Mouse (Mus musculus) intestine, postnatal 0 days (tissue): ENCODE measurements around the gene Hist1h2ba. TPM values are rescaled to one million over a fixed set of nuclear protein-coding genes. Genes with fewer than 3 reads are reported as not detected.
A peak's percentile ranks its signal among the peaks of the same experiment; 100 is the strongest.

Experiments used
- ATAC-seq: fragments of 200-750 bp; cut with Nextera tagmentation; 2 replicates; pipeline ENCODE4 v1.8.0; 2017; ENCODE audit warnings: mild to moderate bottlenecking, moderate TSS enrichment, moderate library complexity
- H3K27ac ChIP-seq: fragments of 300-500 bp; sonication (generic); 2 replicates; pipeline ENCODE4 v1.5.1; 2014; ENCODE audit warnings: mild to moderate bottlenecking, low read depth, low read length, moderate library complexity
- H3K27me3 ChIP-seq: fragments of 300-500 bp; sonication (generic); replicated peaks from 2 replicates; pipeline ENCODE4 v1.6.1; 2014; ENCODE audit warnings: low read length, mixed read lengths; ENCODE audit not compliant: control insufficient read depth, insufficient read depth
- H3K36me3 ChIP-seq: fragments of 300-500 bp; sonication (generic); 2 replicates; pipeline ENCODE4 v1.6.1; 2014; ENCODE audit warnings: mild to moderate bottlenecking, moderate library complexity; ENCODE audit not compliant: control insufficient read depth, insufficient read depth
- H3K4me1 ChIP-seq: fragments of 300-500 bp; sonication (generic); replicated peaks from 2 replicates; pipeline ENCODE4 v1.6.1; 2014; ENCODE audit warnings: antibody characterized with exemption, low read length, mixed read lengths; ENCODE audit not compliant: control insufficient read depth, insufficient read depth
- H3K4me2 ChIP-seq: fragments of 300-500 bp; sonication (generic); replicated peaks from 2 replicates; pipeline ENCODE4 v1.6.1; 2014; ENCODE audit warnings: low read depth, mild to moderate bottlenecking, moderate library complexity
- H3K4me3 ChIP-seq: fragments of 300-500 bp; sonication (generic); 2 replicates; pipeline ENCODE4 v1.5.1; 2014; ENCODE audit warnings: low read depth, low read length
- H3K9ac ChIP-seq: fragments of 300-500 bp; sonication (generic); 2 replicates; pipeline ENCODE4 v1.6.1; 2014; ENCODE audit warnings: mild to moderate bottlenecking, low read depth, low read length
- H3K9me3 ChIP-seq: fragments of 300-500 bp; sonication (generic); 2 replicates; pipeline ENCODE4 v1.6.1; 2016; ENCODE audit warnings: mixed run types; ENCODE audit not compliant: control insufficient read depth
- CTCF ChIP-seq: sonication (generic); IDR thresholded peaks from 2 replicates; pipeline ENCODE4 v1.5.1; 2016; ENCODE audit warnings: low read depth, mild to moderate bottlenecking, control low read depth, antibody characterized with exemption, moderate library complexity
- WGBS: fragments of 180-500 bp; shearing (Covaris S2); extraction: QIAGEN DNeasy Blood & Tissue Kit; methylation state at CpG from one replicate; pipeline ENCODE4 v1.1.7; 2014; 5-methylcytosine and 5-hydroxymethylcytosine counted together
- polyA plus RNA-seq: library from polyadenylated mRNA; unstranded; fragments of >200 nt; fragmentation: Nextera tagmentation; extraction: Ambion mirVana; gene quantifications from 2 replicates; pipeline ENCODE4 v1.2.1, GENCODE M21; 2015

The Hist1h2ba gene
- not detected in 2 replicates for polyA plus RNA-seq

- Histone ChIP-seq H3K9ac (no peak within 1 kb of the TSS), H3K27me3 (no peaks in the 10 kb centered on the region), H3K4me1 (0 out of 2 replicates have a peak, but pooled peaks cover 4% of the 10 kb centered on the region), H3K9me3 (no peaks in the 10 kb centered on the region), H3K27ac (no peak within 1 kb of the TSS), H3K4me3 (no peak within 1 kb of the TSS), H3K36me3 (no peaks in the 10 kb centered on the region), H3K4me2 (no peak within 1 kb of the TSS)
- WGBS = 94% methylated on average over 35 of the region's 39 CpGs
- TF ChIP-seq CTCF = no peak
- ATAC-seq = no peak
Measured at GRCm38 (mm10) chr13:23933421-23934210, at the start of gene Hist1h2ba. TSS of gene Hist1h2ba (minus strand) at chr13:23934156.

- Histone ChIP-seq H3K9ac (no peak overlapping the region), H3K4me3 (no peak overlapping the region), H3K9me3 (no peaks in the 10 kb centered on the region), H3K27me3 (no peaks in the 10 kb centered on the region), H3K4me1 (no peaks in the 10 kb centered on the region), H3K36me3 (no peaks in the 10 kb centered on the region), H3K27ac (no peak overlapping the region), H3K4me2 (peak overlapping the region; percentile 4; the same call in 1 of the 2 replicates)
- TF ChIP-seq CTCF = no peak
- 31% methylated on average over 5 of the region's 5 CpGs for WGBS
- no peak for ATAC-seq
Measured at GRCm38 (mm10) chr13:23972271-23972670, 38.3 kb upstream of the Hist1h2ba start.

DNA sequence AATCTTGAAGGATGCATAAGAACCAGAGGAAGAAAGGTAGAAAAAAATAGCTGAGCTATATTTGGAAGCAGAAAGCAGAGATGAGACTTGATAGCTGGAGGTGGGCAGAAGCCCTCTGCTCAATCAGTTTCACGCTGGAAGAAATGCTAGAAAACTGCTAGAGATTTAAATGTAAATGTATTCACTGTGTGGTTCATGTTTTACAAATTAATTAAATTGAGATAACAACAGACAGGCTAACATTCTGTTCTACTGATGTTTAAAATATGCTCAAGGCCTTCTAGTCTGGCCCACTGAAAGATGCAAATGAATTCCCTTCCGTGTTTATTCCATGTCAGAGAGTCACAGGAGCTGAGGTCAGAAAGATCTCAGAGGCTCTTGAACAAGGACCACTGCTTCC lies 37.9 kb upstream of the Hist1h2ba start:
- Histone ChIP-seq H3K4me1 (no peaks in the 10 kb centered on the region), H3K27ac (no peak overlapping the region), H3K9ac (no peak overlapping the region), H3K4me3 (no peak overlapping the region), H3K4me2 (peak overlapping the region; percentile 4; the same call in 1 of the 2 replicates), H3K9me3 (no peaks in the 10 kb centered on the region), H3K36me3 (no peaks in the 10 kb centered on the region), H3K27me3 (no peaks in the 10 kb centered on the region)
- no peak for TF ChIP-seq CTCF
- 68% methylated on average over 2 of the region's 2 CpGs for WGBS
- no peak for ATAC-seq

DNA sequence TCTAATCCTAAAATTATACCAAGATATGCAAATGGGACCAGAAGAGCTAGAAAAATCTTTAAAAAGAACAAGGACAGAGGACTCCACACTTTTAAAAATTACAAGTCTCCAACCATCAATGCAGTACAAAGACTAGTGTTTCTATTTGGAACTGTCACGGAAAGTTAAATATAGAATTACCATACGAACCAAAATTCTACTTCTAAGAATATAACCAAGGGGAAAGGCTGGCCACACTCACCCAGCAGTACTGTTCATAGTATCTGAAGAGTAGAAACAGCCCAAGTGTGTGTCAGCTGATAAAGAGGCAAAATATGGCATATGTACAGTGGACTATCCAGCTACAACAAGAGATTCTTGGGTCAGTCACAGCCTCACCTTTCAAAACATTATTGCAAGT lies 31.0 kb upstream of the Hist1h2ba start:
- no peak overlapping the region for H3K27ac ChIP-seq
- TF ChIP-seq CTCF = no peak
- H3K27me3 ChIP-seq = no peaks in the 10 kb centered on the region
- 73% methylated on average over 2 of the region's 2 CpGs for WGBS
- H3K4me2 ChIP-seq = no peak overlapping the region
- H3K4me1 ChIP-seq = no peaks in the 10 kb centered on the region
- no peaks in the 10 kb centered on the region for H3K9me3 ChIP-seq
- ATAC-seq = no peak
- H3K36me3 ChIP-seq = no peaks in the 10 kb centered on the region
- no peak overlapping the region for H3K4me3 ChIP-seq
- no peak overlapping the region for H3K9ac ChIP-seq

DNA sequence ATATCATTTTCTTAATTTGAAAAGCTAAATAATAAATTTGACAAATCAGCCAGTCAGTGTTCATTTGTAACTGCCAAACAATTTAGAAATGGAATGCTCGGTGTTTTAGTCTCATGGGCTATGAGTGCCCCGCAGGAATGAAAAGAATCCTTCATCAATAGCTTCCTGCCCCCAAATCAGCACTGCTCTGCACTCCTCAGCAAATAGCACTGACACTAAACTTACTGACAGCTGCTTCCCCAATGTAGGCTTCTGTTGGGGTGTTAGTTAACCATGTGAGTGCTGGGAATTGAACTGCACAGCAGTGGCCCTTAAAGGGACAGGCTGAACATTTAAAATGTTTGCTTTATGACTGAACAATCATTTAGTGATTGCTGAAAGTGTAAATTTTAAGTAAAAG lies 25.8 kb upstream of the Hist1h2ba start:
- 13% methylated on average over 2 of the region's 2 CpGs for WGBS

DNA sequence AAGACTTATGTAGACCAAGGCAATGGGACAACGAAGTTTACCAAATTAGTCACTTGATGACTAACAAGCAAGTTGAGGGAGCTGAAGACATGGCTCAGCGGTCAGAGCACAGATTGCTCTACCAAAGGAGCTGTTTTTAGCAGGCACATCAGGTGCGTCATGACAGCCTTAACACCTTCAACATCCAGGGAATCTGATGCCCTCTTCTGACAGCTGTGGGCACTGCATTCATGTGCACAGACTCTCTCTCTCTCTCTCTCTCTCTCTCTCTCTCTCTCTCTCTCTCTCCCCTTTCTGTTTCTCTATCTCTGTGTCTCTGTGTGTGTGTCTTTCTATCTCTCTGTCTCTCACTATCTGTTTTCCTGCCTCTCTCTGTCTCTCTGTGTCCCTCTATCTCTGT lies 17.0 kb upstream of the Hist1h2ba start:
- Histone ChIP-seq H3K4me2 (no peak overlapping the region), H3K27ac (no peak overlapping the region), H3K4me1 (no peaks in the 10 kb centered on the region), H3K36me3 (no peaks in the 10 kb centered on the region), H3K4me3 (no peak overlapping the region), H3K9ac (no peak overlapping the region), H3K9me3 (no peaks in the 10 kb centered on the region), H3K27me3 (no peaks in the 10 kb centered on the region)
- ATAC-seq = no peak
- peak; percentile 76 for TF ChIP-seq CTCF
- WGBS = 59% methylated on average over 3 of the region's 3 CpGs

More for the DNA sequence above, 25.8 kb upstream of the Hist1h2ba start:
- ATAC-seq = no peak
- Histone ChIP-seq H3K4me3 (no peak overlapping the region), H3K9ac (no peak overlapping the region), H3K36me3 (no peaks in the 10 kb centered on the region), H3K4me2 (no peak overlapping the region), H3K4me1 (no peaks in the 10 kb centered on the region), H3K9me3 (no peaks in the 10 kb centered on the region), H3K27me3 (no peaks in the 10 kb centered on the region), H3K27ac (no peak overlapping the region)
- no peak for TF ChIP-seq CTCF
